25 mouse cellular contexts compared by ENCODE assay signal in genomic region chr13:115096965-115097364, GRCm38 (mm10). TPM values are rescaled to one million over a fixed set of nuclear protein-coding genes. Genes with fewer than 3 reads are reported as not detected.
A peak's percentile ranks its signal among the peaks of the same experiment; 100 is the strongest.
DNase-seq lines count a peak whose midpoint lies in the region; ATAC-seq and TF ChIP-seq lines count a peak whose summit lies in the region.
"Had no signal": no experiment of that assay in that cellular context is flagged by ENCODE, and none has a peak within 500 bp of the region (broad histone marks: within the 10 kb centered on the region; RNA-seq: fewer than 3 reads in every experiment).

No protein-coding gene starts in this region.

- H3K4me1 ChIP-seq in heart, embryonic 13.5 days = peaks cover 62% of the 10 kb centered on the region
- H3K4me1 ChIP-seq in liver, postnatal 0 days (ENCODE audit: insufficient read depth) = peaks cover 16% of the 10 kb centered on the region
- peaks cover 2% of the 10 kb centered on the region; the same call in 1 of the 2 replicates for H3K4me1 ChIP-seq in liver, embryonic 12.5 days
- peaks cover 31% of the 10 kb centered on the region for H3K4me1 ChIP-seq in brown adipose tissue, adult 24 weeks (ENCODE audit: control insufficient read depth, insufficient read depth, insufficient read length, low read length)
- peaks cover 5% of the 10 kb centered on the region for H3K4me1 ChIP-seq in intestine, postnatal 0 days (replicated peaks; ENCODE audit: control insufficient read depth, insufficient read depth, low read length)

- H3K9me3 ChIP-seq in heart, embryonic 13.5 days = no peaks in the 10 kb centered on the region
- no peaks in the 10 kb centered on the region for H3K9me3 ChIP-seq in liver, postnatal 0 days (ENCODE audit: low read length)
- no peaks in the 10 kb centered on the region for H3K9me3 ChIP-seq in liver, embryonic 12.5 days (replicated peaks)
- no peaks in the 10 kb centered on the region for H3K9me3 ChIP-seq in intestine, postnatal 0 days (ENCODE audit: control insufficient read depth)
- H3K9me3 ChIP-seq: forebrain, embryonic 10.5 days; heart, embryonic 12.5 days; hindbrain, embryonic 12.5 days; limb, embryonic 12.5 days; megakaryocyte, embryonic 14.5 days; neural tube, embryonic 13.5 days had no signal

- H3K27ac ChIP-seq in heart, embryonic 13.5 days (replicated peaks) = no peak overlapping the region
- H3K27ac ChIP-seq in liver, postnatal 0 days (ENCODE audit: low read depth) = no peak overlapping the region
- no peak overlapping the region for H3K27ac ChIP-seq in liver, embryonic 12.5 days
- H3K27ac ChIP-seq in brown adipose tissue, adult 24 weeks (replicated peaks; ENCODE audit: low read depth, low read length) = peak overlapping the region; percentile 14; the same call in 1 of the 2 replicates
- no peak overlapping the region for H3K27ac ChIP-seq in intestine, postnatal 0 days (ENCODE audit: low read depth, low read length)
- H3K27ac ChIP-seq: forebrain, embryonic 10.5 days; hindbrain, embryonic 12.5 days; limb, embryonic 12.5 days; liver, embryonic 14.5 days; neural tube, embryonic 13.5 days had no signal

- ATAC-seq in heart, embryonic 13.5 days (ENCODE audit: extremely low read depth, insufficient number of reproducible peaks, low FRiP score, low TSS enrichment) = no peak
- ATAC-seq in liver, postnatal 0 days = no peak
- ATAC-seq in liver, embryonic 12.5 days = no peak
- ATAC-seq in neutrophil, adult 5-6 weeks (ENCODE audit: extremely low read depth, insufficient number of reproducible peaks, low FRiP score, poor library complexity, severe bottlenecking) = 0 out of 2 replicates have a peak, but pooled peaks have one; percentile 23
- no peak for ATAC-seq in intestine, postnatal 0 days
- ATAC-seq: forebrain, postnatal 0 days; Patski had no signal

- H3K27me3 ChIP-seq in heart, embryonic 13.5 days (replicated peaks) = no peaks in the 10 kb centered on the region
- peaks cover 12% of the 10 kb centered on the region for H3K27me3 ChIP-seq in liver, postnatal 0 days (ENCODE audit: insufficient read depth, low read length)
- H3K27me3 ChIP-seq in liver, embryonic 12.5 days (replicated peaks) = peaks cover 28% of the 10 kb centered on the region
- no peaks in the 10 kb centered on the region for H3K27me3 ChIP-seq in intestine, postnatal 0 days (replicated peaks; ENCODE audit: control insufficient read depth, insufficient read depth, low read length)
- H3K27me3 ChIP-seq: heart, embryonic 12.5 days; limb, embryonic 12.5 days; Patski had no signal

- no peak for TF ChIP-seq EP300 in liver, postnatal 0 days (IDR thresholded peaks at IDR 0.05; ENCODE audit: low read depth)

- peak overlapping the region; percentile 9; the same call in 1 of the 2 replicates for H3K4me2 ChIP-seq in heart, embryonic 13.5 days
- H3K4me2 ChIP-seq in liver, postnatal 0 days (ENCODE audit: low read depth, low read length) = 0 out of 2 replicates have a peak overlapping the region, but pooled peaks have one; percentile 9
- no peak overlapping the region for H3K4me2 ChIP-seq in liver, embryonic 12.5 days
- no peak overlapping the region for H3K4me2 ChIP-seq in intestine, postnatal 0 days (replicated peaks; ENCODE audit: low read depth)
- H3K4me2 ChIP-seq: heart, embryonic 12.5 days; hindbrain, embryonic 12.5 days; limb, embryonic 12.5 days; neural tube, embryonic 13.5 days had no signal

- no peak for DNase-seq in heart, adult 9 months (ENCODE audit: low spot score in 2 of 2)
- DNase-seq in liver, postnatal 0 days = no peak
- DNase-seq in kidney, adult 18-20 months = no peak
- DNase-seq: adrenal gland, adult 2 months; cerebellum, adult 18-20 months; cerebellum, postnatal 14 days; forebrain, postnatal 0 days; gastrocnemius, postnatal 25 days; kidney, adult 9 months; lung, postnatal 14 days; midbrain, embryonic 14.5 days had no signal

- no peak overlapping the region for H3K4me3 ChIP-seq in heart, embryonic 13.5 days
- no peak overlapping the region for H3K4me3 ChIP-seq in liver, postnatal 0 days (ENCODE audit: low read depth, low read length)
- H3K4me3 ChIP-seq in liver, embryonic 12.5 days = no peak overlapping the region
- peak overlapping the region; percentile 21 for H3K4me3 ChIP-seq in brown adipose tissue, adult 24 weeks (ENCODE audit: insufficient read depth, low read depth, low read length)
- no peak overlapping the region for H3K4me3 ChIP-seq in intestine, postnatal 0 days (ENCODE audit: low read depth, low read length)
- H3K4me3 ChIP-seq: forebrain, embryonic 10.5 days; heart, embryonic 12.5 days; hindbrain, embryonic 12.5 days; limb, embryonic 12.5 days; megakaryocyte, embryonic 14.5 days; myocyte; neural tube, embryonic 13.5 days had no signal

- no peak for TF ChIP-seq CTCF in liver, postnatal 0 days (IDR thresholded peaks at IDR 0.05; ENCODE audit: low read depth)
- TF ChIP-seq CTCF in intestine, postnatal 0 days (IDR thresholded peaks at IDR 0.05; ENCODE audit: low read depth) = no peak

- H3K9ac ChIP-seq in heart, embryonic 13.5 days = no peak overlapping the region
- H3K9ac ChIP-seq in liver, postnatal 0 days (replicated peaks) = no peak overlapping the region
- H3K9ac ChIP-seq in liver, embryonic 12.5 days = no peak overlapping the region
- H3K9ac ChIP-seq in intestine, postnatal 0 days (ENCODE audit: low read depth, low read length) = no peak overlapping the region
- H3K9ac ChIP-seq: forebrain, postnatal 0 days; heart, embryonic 12.5 days; hindbrain, embryonic 12.5 days; limb, embryonic 12.5 days; liver, embryonic 14.5 days; neural tube, embryonic 13.5 days had no signal

- WGBS in heart, embryonic 13.5 days = 70% methylated on average over 5 of the region's 5 CpGs
- 42% methylated on average over 5 of the region's 5 CpGs for WGBS in liver, postnatal 0 days (ENCODE audit: insufficient replicate concordance)
- WGBS in liver, embryonic 12.5 days (ENCODE audit: insufficient replicate concordance) = 65% methylated on average over 5 of the region's 5 CpGs
- 66% methylated on average over 5 of the region's 5 CpGs for WGBS in intestine, postnatal 0 days

- H3K36me3 ChIP-seq in heart, embryonic 13.5 days = no peaks in the 10 kb centered on the region; the same call in 1 of the 2 replicates
- no peaks in the 10 kb centered on the region for H3K36me3 ChIP-seq in liver, postnatal 0 days (replicated peaks; ENCODE audit: insufficient read depth, low read length)
- no peaks in the 10 kb centered on the region for H3K36me3 ChIP-seq in liver, embryonic 12.5 days
- no peaks in the 10 kb centered on the region for H3K36me3 ChIP-seq in intestine, postnatal 0 days (ENCODE audit: control insufficient read depth, insufficient read depth)
- H3K36me3 ChIP-seq: forebrain, embryonic 10.5 days; heart, embryonic 12.5 days; hindbrain, embryonic 12.5 days; limb, embryonic 12.5 days; neural tube, embryonic 13.5 days had no signal

RNA-seq across cellular contexts. Expression of gene Gm49395, which starts 4.8 kb away (rescaled TPM):
- polyA plus RNA-seq in heart, embryonic 13.5 days (2015; fragmentation: Nextera tagmentation; extraction: Ambion mirVana) = 7.8 and 9.5 TPM in 2 replicates
- 3.9 and 4.0 TPM in 2 replicates for polyA plus RNA-seq in liver, postnatal 0 days (2015; fragmentation: Nextera tagmentation; extraction: Ambion mirVana)
- 2.6 and 2.9 TPM in 2 replicates for polyA plus RNA-seq in liver, embryonic 12.5 days (2016; fragmentation: Nextera tagmentation; extraction: Ambion mirVana)
- polyA plus RNA-seq in brown adipose tissue, adult 24 weeks (2012; ENCODE audit: insufficient read depth, insufficient read length, missing spikeins) = 5.0 and 6.2 TPM in 2 replicates
- not detected in 2 replicates for total RNA-seq in neutrophil, adult 5-6 weeks (2017)
- polyA plus RNA-seq in intestine, postnatal 0 days (2015; fragmentation: Nextera tagmentation; extraction: Ambion mirVana) = 7.4 and 9.7 TPM in 2 replicates

RNA-seq across cellular contexts. Expression of gene Itga1, which starts 4.8 kb away (rescaled TPM):
- polyA plus RNA-seq in heart, embryonic 13.5 days (2015; fragmentation: Nextera tagmentation; extraction: Ambion mirVana) = 22.5 and 26.2 TPM in 2 replicates
- polyA plus RNA-seq in liver, postnatal 0 days (2015; fragmentation: Nextera tagmentation; extraction: Ambion mirVana) = 4.9 and 5.9 TPM in 2 replicates
- 3.4 and 3.6 TPM in 2 replicates for polyA plus RNA-seq in liver, embryonic 12.5 days (2016; fragmentation: Nextera tagmentation; extraction: Ambion mirVana)
- 19.8 and 21.6 TPM in 2 replicates for polyA plus RNA-seq in brown adipose tissue, adult 24 weeks (2012; ENCODE audit: insufficient read depth, insufficient read length, missing spikeins)
- total RNA-seq in neutrophil, adult 5-6 weeks (2017) = 0.86 and 1.5 TPM in 2 replicates
- polyA plus RNA-seq in intestine, postnatal 0 days (2015; fragmentation: Nextera tagmentation; extraction: Ambion mirVana) = 12.8 and 14.2 TPM in 2 replicates

RNA-seq across cellular contexts. Expression of gene Pelo, which starts 7.0 kb away (rescaled TPM):
- 7.4 and 7.9 TPM in 2 replicates for polyA plus RNA-seq in heart, embryonic 13.5 days (2015; fragmentation: Nextera tagmentation; extraction: Ambion mirVana)
- 4.7 and 5.4 TPM in 2 replicates for polyA plus RNA-seq in liver, postnatal 0 days (2015; fragmentation: Nextera tagmentation; extraction: Ambion mirVana)
- polyA plus RNA-seq in liver, embryonic 12.5 days (2016; fragmentation: Nextera tagmentation; extraction: Ambion mirVana) = 4.9 and 6.0 TPM in 2 replicates
- polyA plus RNA-seq in brown adipose tissue, adult 24 weeks (2012; ENCODE audit: insufficient read depth, insufficient read length, missing spikeins) = 3.8 and 6.6 TPM in 2 replicates
- 3.8 and 4.2 TPM in 2 replicates for total RNA-seq in neutrophil, adult 5-6 weeks (2017)
- polyA plus RNA-seq in intestine, postnatal 0 days (2015; fragmentation: Nextera tagmentation; extraction: Ambion mirVana) = 4.8 and 5.3 TPM in 2 replicates

Comparison
In these comparisons a context has a peak if more than half of its experiments do, and no peak if none do; other contexts are left out.
1. H3K4me2 ChIP-seq: peak in heart, embryonic 13.5 days (single experiment) and liver, postnatal 0 days (single experiment); none in liver, embryonic 12.5 days (single experiment) and intestine, postnatal 0 days (single experiment).